Mouse (Mus musculus) heart, adult 18-20 months (tissue): Measurements from ENCODE around the gene Cox7a2. TPM values are rescaled to one million over a fixed set of nuclear protein-coding genes. Genes with fewer than 3 reads are reported as not detected.
A peak's percentile ranks its signal among the peaks of the same experiment; 100 is the strongest.

Experiments
- DNase-seq, 2 experiments: peaks; one replicate each; pipeline ENCODE4 v3.0.0; 2021 to 2022; ENCODE audit warnings: mixed read lengths in 1 of 2
- long read RNA-seq, 2 experiments: library from polyadenylated mRNA; stranded (forward); transcript quantifications; one replicate each; pipeline ENCODE4 v2.0.0; 2021
- total RNA-seq, 2 experiments: library from RNA; stranded (reverse); gene quantifications; 2 replicates each; pipeline ENCODE4 v1.2.3; 2021

Cox7a2 gene
- 1,000 to 10,000 TPM in 1 of 2 experiments, 100 to 1,000 TPM in 1; 936 to 1,036 TPM for total RNA-seq
- long read RNA-seq, experiment 1, transcript Cox7a2-203 (4 exons, 477 nt), result minor isoform, 11 of 2,353 reads
- long read RNA-seq, experiment 1, transcript Cox7a2-201 (4 exons, 659 nt), result major isoform, 2,101 of 2,353 reads
- long read RNA-seq, experiment 1, partial matches to known transcripts, result 12 of 2,353 reads
- long read RNA-seq, experiment 1, other reads (novel, unspliced or antisense), result 229 of 2,353 reads
- long read RNA-seq, experiment 2, transcript Cox7a2-201 (4 exons, 659 nt), result major isoform, 2,005 of 2,295 reads
- long read RNA-seq, experiment 2, transcript Cox7a2-203 (4 exons, 477 nt), result minor isoform, 5 of 2,295 reads
- long read RNA-seq, experiment 2, partial matches to known transcripts, result 6 of 2,295 reads
- long read RNA-seq, experiment 2, other reads (novel, unspliced or antisense), result 279 of 2,295 reads

- peak; percentile 96 to 98 for DNase-seq
Observed at GRCm38 (mm10) chr9:79759385-79760005, at the start of gene Cox7a2. Gene Cox7a2 (minus strand): TSS chr9:79759878.

GRCm38 (mm10) chr9:79809411-79809810, 49.7 kb upstream of the Cox7a2 start:
- DNase-seq, result no peak

- DNase-seq, result no peak
Observed at GRCm38 (mm10) chr9:79807178-79807577, 47.5 kb upstream of the Cox7a2 start.

GRCm38 (mm10) chr9:79806317-79807075, 46.8 kb upstream of the Cox7a2 start:
- peak; percentile 32 to 68 for DNase-seq

GRCm38 (mm10) chr9:79805426-79805825, 45.7 kb upstream of the Cox7a2 start:
- DNase-seq, result no peak

- no peak for DNase-seq
Observed at GRCm38 (mm10) chr9:79796461-79797135, 36.9 kb upstream of the Cox7a2 start.

GRCm38 (mm10) chr9:79795076-79795475, 35.4 kb upstream of the Cox7a2 start:
- DNase-seq, result no peak

GRCm38 (mm10) chr9:79792841-79793835, 33.5 kb upstream of the Cox7a2 start, which contains the start of gene Tmem30a:
Gene Tmem30a (minus strand): TSS chr9:79793507.
- DNase-seq, result peak; percentile 94 to 97

GRCm38 (mm10) chr9:79785794-79786085, 26.1 kb upstream of the Cox7a2 start:
- DNase-seq, result no peak

- no peak for DNase-seq
Observed at GRCm38 (mm10) chr9:79784934-79785793, 25.5 kb upstream of the Cox7a2 start.

GRCm38 (mm10) chr9:79784439-79784838, 24.8 kb upstream of the Cox7a2 start:
- DNase-seq, result no peak

GRCm38 (mm10) chr9:79779354-79779753, 19.7 kb upstream of the Cox7a2 start:
- DNase-seq, result no peak

- DNase-seq, result no peak
Observed at GRCm38 (mm10) chr9:79766991-79767545, 7.4 kb upstream of the Cox7a2 start.

GRCm38 (mm10) chr9:79765329-79765728, 5.7 kb upstream of the Cox7a2 start:
- no peak for DNase-seq

- no peak for DNase-seq
Observed at GRCm38 (mm10) chr9:79762519-79762918, 2.8 kb upstream of the Cox7a2 start.

- no peak for DNase-seq
Observed at GRCm38 (mm10) chr9:79760076-79760475, 398 bp upstream of the Cox7a2 start.

GRCm38 (mm10) chr9:79755311-79755710, 4.4 kb downstream of the Cox7a2 start:
- DNase-seq, result no peak

GRCm38 (mm10) chr9:79751846-79752245, 7.8 kb downstream of the Cox7a2 start:
- no peak for DNase-seq

- DNase-seq, result no peak
Observed at GRCm38 (mm10) chr9:79750709-79751108, 9.0 kb downstream of the Cox7a2 start.

GRCm38 (mm10) chr9:79745036-79745435, 14.6 kb downstream of the Cox7a2 start:
- DNase-seq, result no peak
